Mouse (Mus musculus): ENCODE measurements around the gene Olfr397.

Olfr397 gene

GRCm38 (mm10) chr11:73960517-73960916 is at the start of gene Olfr397:
TSS of gene Olfr397 (plus strand) at chr11:73960817.
- in situ Hi-C loops (cut with MboI; ENCODE audit: low pct_unique_long_range_greater_than_20kb in 1 of 2, low sequenced_read_pairs in 2 of 2, unreplicated experiment in 1 of 2), result no loop called here

GRCm38 (mm10) chr11:73936377-73936776 is 24.2 kb upstream of the Olfr397 start, which contains the start of gene Olfr23:
TSS of gene Olfr23 (plus strand) at chr11:73936677.
- in situ Hi-C loops (cut with MboI; ENCODE audit: low pct_unique_long_range_greater_than_20kb in 1 of 2, low sequenced_read_pairs in 2 of 2, unreplicated experiment in 1 of 2), result no loop called here

- in situ Hi-C loops (cut with MboI; ENCODE audit: low pct_unique_long_range_greater_than_20kb in 1 of 2, low sequenced_read_pairs in 2 of 2, unreplicated experiment in 1 of 2), result no loop called here
Observed at GRCm38 (mm10) chr11:73990307-73990706, 29.7 kb downstream of the Olfr397 start, which contains the start of gene Olfr398. TSS of gene Olfr398 (minus strand) at chr11:73990407.

- in situ Hi-C loops (cut with MboI; ENCODE audit: low pct_unique_long_range_greater_than_20kb in 1 of 2, low sequenced_read_pairs in 2 of 2, unreplicated experiment in 1 of 2), result no loop called here
Observed at GRCm38 (mm10) chr11:73993115-73993514, 32.5 kb downstream of the Olfr397 start.
